Mouse (Mus musculus): ENCODE data around the gene Prpf19. TPM values are rescaled to one million over a fixed set of nuclear protein-coding genes. Genes with fewer than 3 reads are reported as not detected.

Prpf19 gene
- polyA plus RNA-seq, 1 experiment: 222 TPM

GRCm38 (mm10) chr19:10870676-10871075, 24.4 kb upstream of the Prpf19 start:
- TF ChIP-seq POLR2A (IDR thresholded peaks at IDR 0.05; ENCODE audit: insufficient read length, low read depth): no peak
- TF ChIP-seq USF1 (IDR thresholded peaks at IDR 0.05; ENCODE audit: low read depth): no peak
- no peak for TF ChIP-seq TCF12 (IDR thresholded peaks at IDR 0.05; ENCODE audit: insufficient read depth, poor library complexity, severe bottlenecking)
- no peak for TF ChIP-seq MYOG (IDR thresholded peaks at IDR 0.05; ENCODE audit: control insufficient read depth in 1 of 3, insufficient read depth in 1 of 3, insufficient read length in 2 of 3, low read depth in 2 of 3)
- TF ChIP-seq POLR2AphosphoS2 (IDR thresholded peaks at IDR 0.05; ENCODE audit: insufficient read length, low read depth): no peak
- no peak for TF ChIP-seq CEBPB (IDR thresholded peaks at IDR 0.05; ENCODE audit: insufficient read depth, poor library complexity, severe bottlenecking)
- TF ChIP-seq MAX (IDR thresholded peaks at IDR 0.05; ENCODE audit: low read depth): no peak
- no peak for TF ChIP-seq REST (IDR thresholded peaks at IDR 0.05; ENCODE audit: insufficient read depth, insufficient read length)
- TF ChIP-seq SRF (IDR thresholded peaks at IDR 0.05; ENCODE audit: control insufficient read depth, insufficient read length, low read depth): no peak
- TF ChIP-seq E2F4 (IDR thresholded peaks at IDR 0.05; ENCODE audit: insufficient read depth): no peak
- TF ChIP-seq TCF3 (IDR thresholded peaks at IDR 0.05; ENCODE audit: insufficient read length, low read depth): no peak
- no peak for TF ChIP-seq MYOD1 (IDR thresholded peaks at IDR 0.05; ENCODE audit: control insufficient read depth in 1 of 3, insufficient read length in 2 of 3, low read depth in 2 of 3)
- Histone ChIP-seq H3K27me3 (ENCODE audit: control insufficient read depth, insufficient read depth, insufficient read length) (no peaks in the 10 kb centered on the region), H3ac (ENCODE audit: control insufficient read depth, insufficient read length) (no peak overlapping the region), H3K36me3 (ENCODE audit: control insufficient read depth, insufficient read depth) (peaks cover 23% of the 10 kb centered on the region), H3K4me2 (ENCODE audit: low read depth) (no peak overlapping the region), H3K79me2 (ENCODE audit: control insufficient read depth, insufficient read depth) (peaks cover 38% of the 10 kb centered on the region), H3K4me3 (no peak overlapping the region)

GRCm38 (mm10) chr19:10871328-10871961, 23.6 kb upstream of the Prpf19 start:
- H3K4me2 ChIP-seq (ENCODE audit: low read depth): no peak overlapping the region
- TF ChIP-seq TCF3 (IDR thresholded peaks at IDR 0.05; ENCODE audit: insufficient read length, low read depth) (no peak), SRF (IDR thresholded peaks at IDR 0.05; ENCODE audit: control insufficient read depth, insufficient read length, low read depth) (no peak), TCF12 (IDR thresholded peaks at IDR 0.05; ENCODE audit: insufficient read depth, poor library complexity, severe bottlenecking) (no peak), CEBPB (IDR thresholded peaks at IDR 0.05; ENCODE audit: insufficient read depth, poor library complexity, severe bottlenecking) (no peak), REST (IDR thresholded peaks at IDR 0.05; ENCODE audit: insufficient read depth, insufficient read length) (no peak), POLR2A (IDR thresholded peaks at IDR 0.05; ENCODE audit: insufficient read length, low read depth) (no peak), POLR2AphosphoS2 (IDR thresholded peaks at IDR 0.05; ENCODE audit: insufficient read length, low read depth) (no peak), USF1 (IDR thresholded peaks at IDR 0.05; ENCODE audit: low read depth) (no peak), MYOD1 (IDR thresholded peaks at IDR 0.05; ENCODE audit: control insufficient read depth in 1 of 3, insufficient read length in 2 of 3, low read depth in 2 of 3) (no peak), MYOG (IDR thresholded peaks at IDR 0.05; ENCODE audit: control insufficient read depth in 1 of 3, insufficient read depth in 1 of 3, insufficient read length in 2 of 3, low read depth in 2 of 3) (no peak), E2F4 (IDR thresholded peaks at IDR 0.05; ENCODE audit: insufficient read depth) (no peak), MAX (IDR thresholded peaks at IDR 0.05; ENCODE audit: low read depth) (no peak)
- no peak overlapping the region for H3K4me3 ChIP-seq
- peaks cover 23% of the 10 kb centered on the region for H3K36me3 ChIP-seq (ENCODE audit: control insufficient read depth, insufficient read depth)
- peaks cover 44% of the 10 kb centered on the region for H3K79me2 ChIP-seq (ENCODE audit: control insufficient read depth, insufficient read depth)
- H3K27me3 ChIP-seq (ENCODE audit: control insufficient read depth, insufficient read depth, insufficient read length): no peaks in the 10 kb centered on the region
- H3ac ChIP-seq (ENCODE audit: control insufficient read depth, insufficient read length): no peak overlapping the region

- TF ChIP-seq MYOG (IDR thresholded peaks at IDR 0.05; ENCODE audit: control insufficient read depth in 1 of 3, insufficient read depth in 1 of 3, insufficient read length in 2 of 3, low read depth in 2 of 3) (peak in 1 of 3 experiments; percentile 37), MYOD1 (IDR thresholded peaks at IDR 0.05; ENCODE audit: control insufficient read depth in 1 of 3, insufficient read length in 2 of 3, low read depth in 2 of 3) (no peak)
- Histone ChIP-seq H3K36me3 (ENCODE audit: control insufficient read depth, insufficient read depth) (peaks cover 11% of the 10 kb centered on the region), H3K4me2 (ENCODE audit: low read depth) (peak overlapping the region; percentile 92), H3K79me2 (ENCODE audit: control insufficient read depth, insufficient read depth) (peaks cover 55% of the 10 kb centered on the region), H3ac (ENCODE audit: control insufficient read depth, insufficient read length) (no peak overlapping the region), H3K27me3 (ENCODE audit: control insufficient read depth, insufficient read depth, insufficient read length) (no peaks in the 10 kb centered on the region), H3K4me3 (no peak overlapping the region)
Observed at GRCm38 (mm10) chr19:10878201-10878837, 16.7 kb upstream of the Prpf19 start.

GRCm38 (mm10) chr19:10880085-10880974, 14.7 kb upstream of the Prpf19 start:
- peak; percentile 45 for TF ChIP-seq POLR2A (IDR thresholded peaks at IDR 0.05; ENCODE audit: insufficient read length, low read depth)
- no peak for TF ChIP-seq TCF12 (IDR thresholded peaks at IDR 0.05; ENCODE audit: insufficient read depth, poor library complexity, severe bottlenecking)
- TF ChIP-seq USF1 (IDR thresholded peaks at IDR 0.05; ENCODE audit: low read depth): no peak
- TF ChIP-seq MAX (IDR thresholded peaks at IDR 0.05; ENCODE audit: low read depth): no peak
- TF ChIP-seq TCF3 (IDR thresholded peaks at IDR 0.05; ENCODE audit: insufficient read length, low read depth): no peak
- peak; percentile 8 to 92 (median 87) for TF ChIP-seq MYOG (IDR thresholded peaks at IDR 0.05; ENCODE audit: control insufficient read depth in 1 of 3, insufficient read depth in 1 of 3, insufficient read length in 2 of 3, low read depth in 2 of 3)
- no peak for TF ChIP-seq REST (IDR thresholded peaks at IDR 0.05; ENCODE audit: insufficient read depth, insufficient read length)
- TF ChIP-seq POLR2AphosphoS2 (IDR thresholded peaks at IDR 0.05; ENCODE audit: insufficient read length, low read depth): peak; percentile 67
- no peak for TF ChIP-seq E2F4 (IDR thresholded peaks at IDR 0.05; ENCODE audit: insufficient read depth)
- TF ChIP-seq SRF (IDR thresholded peaks at IDR 0.05; ENCODE audit: control insufficient read depth, insufficient read length, low read depth): no peak
- no peak for TF ChIP-seq CEBPB (IDR thresholded peaks at IDR 0.05; ENCODE audit: insufficient read depth, poor library complexity, severe bottlenecking)
- TF ChIP-seq MYOD1 (IDR thresholded peaks at IDR 0.05; ENCODE audit: control insufficient read depth in 1 of 3, insufficient read length in 2 of 3, low read depth in 2 of 3): peak; percentile 52 to 84 (median 72)
- Histone ChIP-seq H3K36me3 (ENCODE audit: control insufficient read depth, insufficient read depth) (no peaks in the 10 kb centered on the region), H3K4me2 (ENCODE audit: low read depth) (peak overlapping the region; percentile 92), H3K27me3 (ENCODE audit: control insufficient read depth, insufficient read depth, insufficient read length) (no peaks in the 10 kb centered on the region), H3ac (ENCODE audit: control insufficient read depth, insufficient read length) (peak overlapping the region; percentile 23), H3K4me3 (peak overlapping the region; percentile 57), H3K79me2 (ENCODE audit: control insufficient read depth, insufficient read depth) (peaks cover 44% of the 10 kb centered on the region)
